Mouse (Mus musculus): ENCODE results near the gene Slc12a9. TPM values are rescaled to one million over a fixed set of nuclear protein-coding genes. Genes with fewer than 3 reads are reported as not detected.
A peak's percentile ranks its signal among the peaks of the same experiment; 100 is the strongest.

The Slc12a9 gene
- total and polyA plus RNA-seq, 2 experiments from 2014 or later: 18.4 to 21.8 TPM

GRCm38 (mm10) chr5:137305822-137306221 is 27.6 kb downstream of the Slc12a9 start:
- DNase-seq: no peak
- no peaks in the 10 kb centered on the region for H3K27me3 ChIP-seq (ENCODE audit: insufficient read depth, low read length)
- peaks cover 20% of the 10 kb centered on the region for H3K4me1 ChIP-seq (ENCODE audit: insufficient read depth)
- H3K27ac ChIP-seq (ENCODE audit: low read depth, low read length): no peak overlapping the region
- peak overlapping the region; percentile 49 for H3K4me2 ChIP-seq (ENCODE audit: low read depth)
- H3K36me3 ChIP-seq (ENCODE audit: insufficient read depth): peaks cover 28% of the 10 kb centered on the region
- no peaks in the 10 kb centered on the region for H3K9me3 ChIP-seq (ENCODE audit: low read length)
- ATAC-seq: no peak
- WGBS: 66% methylated on average over 3 of the region's 3 CpGs
- TF ChIP-seq CTCF (IDR thresholded peaks at IDR 0.05; ENCODE audit: low read depth): no peak
- peak overlapping the region; percentile 37; the same call in 1 of the 2 replicates for H3K9ac ChIP-seq
- H3K4me3 ChIP-seq (ENCODE audit: low read depth, low read length): peak overlapping the region; percentile 77

- H3K9me3 ChIP-seq (ENCODE audit: low read length): no peaks in the 10 kb centered on the region
- ATAC-seq (no peak), DNase-seq (no peak)
- no peak overlapping the region for H3K9ac ChIP-seq
- H3K4me3 ChIP-seq (ENCODE audit: low read depth, low read length): 0 out of 2 replicates have a peak overlapping the region, but pooled peaks have one; percentile 12
- 66% methylated on average over 4 of the region's 4 CpGs for WGBS
- peaks cover 35% of the 10 kb centered on the region for H3K36me3 ChIP-seq (ENCODE audit: insufficient read depth)
- peaks cover 20% of the 10 kb centered on the region for H3K4me1 ChIP-seq (ENCODE audit: insufficient read depth)
- no peak for TF ChIP-seq CTCF (IDR thresholded peaks at IDR 0.05; ENCODE audit: low read depth)
- H3K27me3 ChIP-seq (ENCODE audit: insufficient read depth, low read length): no peaks in the 10 kb centered on the region
- peak overlapping the region; percentile 49; the same call in 1 of the 2 replicates for H3K4me2 ChIP-seq (ENCODE audit: low read depth)
- no peak overlapping the region for H3K27ac ChIP-seq (ENCODE audit: low read depth, low read length)
These were observed 28.6 kb downstream of the Slc12a9 start for GRCm38 (mm10) chr5:137304816-137305215.

- Histone ChIP-seq H3K27me3 (ENCODE audit: insufficient read depth, low read length) (no peaks in the 10 kb centered on the region), H3K9me3 (ENCODE audit: low read length) (no peaks in the 10 kb centered on the region), H3K4me3 (ENCODE audit: low read depth, low read length) (no peak overlapping the region), H3K4me2 (ENCODE audit: low read depth) (no peak overlapping the region; the same call in 1 of the 2 replicates), H3K36me3 (ENCODE audit: insufficient read depth) (peaks cover 39% of the 10 kb centered on the region), H3K4me1 (ENCODE audit: insufficient read depth) (peaks cover 20% of the 10 kb centered on the region), H3K9ac (no peak overlapping the region), H3K27ac (ENCODE audit: low read depth, low read length) (no peak overlapping the region)
- 75% methylated on average over 3 of the region's 3 CpGs for WGBS
- no peak for TF ChIP-seq CTCF (IDR thresholded peaks at IDR 0.05; ENCODE audit: low read depth)
- DNase-seq: no peak
- ATAC-seq: no peak
These were observed 29.2 kb downstream of the Slc12a9 start for GRCm38 (mm10) chr5:137304165-137304564.

GRCm38 (mm10) chr5:137303609-137304008 is 29.8 kb downstream of the Slc12a9 start:
- whole genome bisulfite sequencing: 84% methylated on average over 4 of the region's 4 CpGs
- Histone ChIP-seq H3K9ac (0 out of 2 replicates have a peak overlapping the region, but pooled peaks have one; percentile 22), H3K4me3 (ENCODE audit: low read depth, low read length) (no peak overlapping the region), H3K27ac (ENCODE audit: low read depth, low read length) (no peak overlapping the region), H3K4me2 (ENCODE audit: low read depth) (no peak overlapping the region), H3K36me3 (ENCODE audit: insufficient read depth) (peaks cover 45% of the 10 kb centered on the region), H3K9me3 (ENCODE audit: low read length) (no peaks in the 10 kb centered on the region), H3K27me3 (ENCODE audit: insufficient read depth, low read length) (no peaks in the 10 kb centered on the region), H3K4me1 (ENCODE audit: insufficient read depth) (peaks cover 20% of the 10 kb centered on the region)
- DNase-seq (no peak), ATAC-seq (no peak)
- TF ChIP-seq CTCF (IDR thresholded peaks at IDR 0.05; ENCODE audit: low read depth): no peak

GRCm38 (mm10) chr5:137301253-137301652 is 32.1 kb downstream of the Slc12a9 start:
- DNase-seq (no peak), ATAC-seq (no peak)
- no peak overlapping the region for H3K27ac ChIP-seq (ENCODE audit: low read depth, low read length)
- H3K36me3 ChIP-seq (ENCODE audit: insufficient read depth): peaks cover 69% of the 10 kb centered on the region
- TF ChIP-seq CTCF (IDR thresholded peaks at IDR 0.05; ENCODE audit: low read depth): no peak
- WGBS: 56% methylated on average over 21 of the region's 21 CpGs
- peaks cover 14% of the 10 kb centered on the region for H3K4me1 ChIP-seq (ENCODE audit: insufficient read depth)
- no peak overlapping the region for H3K4me3 ChIP-seq (ENCODE audit: low read depth, low read length)
- no peaks in the 10 kb centered on the region for H3K27me3 ChIP-seq (ENCODE audit: insufficient read depth, low read length)
- no peak overlapping the region for H3K9ac ChIP-seq
- no peaks in the 10 kb centered on the region for H3K9me3 ChIP-seq (ENCODE audit: low read length)
- H3K4me2 ChIP-seq (ENCODE audit: low read depth): no peak overlapping the region

GRCm38 (mm10) chr5:137299240-137299639 is 34.2 kb downstream of the Slc12a9 start:
- Histone ChIP-seq H3K4me2 (ENCODE audit: low read depth) (no peak overlapping the region), H3K4me3 (ENCODE audit: low read depth, low read length) (no peak overlapping the region), H3K4me1 (ENCODE audit: insufficient read depth) (0 out of 2 replicates have a peak, but pooled peaks cover 4% of the 10 kb centered on the region), H3K36me3 (ENCODE audit: insufficient read depth) (peaks cover 83% of the 10 kb centered on the region), H3K27ac (ENCODE audit: low read depth, low read length) (no peak overlapping the region), H3K9me3 (ENCODE audit: low read length) (no peaks in the 10 kb centered on the region), H3K9ac (no peak overlapping the region), H3K27me3 (ENCODE audit: insufficient read depth, low read length) (no peaks in the 10 kb centered on the region)
- TF ChIP-seq CTCF (IDR thresholded peaks at IDR 0.05; ENCODE audit: low read depth): no peak
- WGBS: 88% methylated on average over 7 of the region's 7 CpGs
- no peak for DNase-seq
- ATAC-seq: no peak

- H3K36me3 ChIP-seq (ENCODE audit: insufficient read depth): peaks cover 73% of the 10 kb centered on the region
- no peaks in the 10 kb centered on the region for H3K9me3 ChIP-seq (ENCODE audit: low read length)
- H3K4me1 ChIP-seq (ENCODE audit: insufficient read depth): 0 out of 2 replicates have a peak, but pooled peaks cover 4% of the 10 kb centered on the region
- no peak for DNase-seq
- no peak for TF ChIP-seq CTCF (IDR thresholded peaks at IDR 0.05; ENCODE audit: low read depth)
- H3K27ac ChIP-seq (ENCODE audit: low read depth, low read length): no peak overlapping the region
- ATAC-seq: no peak
- WGBS: 91% methylated on average over 14 of the region's 14 CpGs
- H3K4me2 ChIP-seq (ENCODE audit: low read depth): no peak overlapping the region
- H3K27me3 ChIP-seq (ENCODE audit: insufficient read depth, low read length): no peaks in the 10 kb centered on the region
- no peak overlapping the region for H3K9ac ChIP-seq
- no peak overlapping the region for H3K4me3 ChIP-seq (ENCODE audit: low read depth, low read length)
These were observed 36.3 kb downstream of the Slc12a9 start for GRCm38 (mm10) chr5:137297126-137297525.

Measured in forebrain, postnatal 0 days (tissue).